In the genomic region with DNA sequence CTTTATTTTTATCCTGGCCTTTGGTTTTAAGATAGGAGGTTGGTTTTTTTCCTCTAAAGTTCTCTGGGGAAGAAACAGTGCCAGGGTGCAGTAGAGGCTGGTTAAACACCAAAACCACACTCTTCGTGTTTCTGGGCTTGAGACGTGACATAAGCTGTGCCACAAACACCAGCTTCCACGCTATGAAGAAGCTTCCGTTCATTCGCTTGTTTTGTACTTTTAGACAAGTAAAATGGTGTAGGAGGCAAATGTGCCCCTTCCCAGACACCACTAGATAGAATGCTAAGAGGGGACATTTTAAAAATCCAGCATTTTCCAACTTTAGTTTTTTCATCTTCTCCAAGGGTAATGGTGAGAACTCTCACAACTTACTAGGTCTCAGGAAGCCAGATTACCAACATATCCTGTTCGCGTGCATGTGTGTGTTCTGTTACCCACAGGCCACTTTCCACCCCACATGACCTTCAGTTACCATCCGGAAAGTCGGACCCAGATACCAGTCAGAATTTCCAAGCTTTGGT, we compare ENCODE assay signal across 17 mouse cellular contexts. TPM values are rescaled to one million over a fixed set of nuclear protein-coding genes. Genes with fewer than 3 reads are reported as not detected.
DNase-seq lines count a peak whose midpoint lies in the region; ATAC-seq lines count a peak whose summit lies in the region.
"Had no signal": no experiment of that assay in that cellular context is flagged by ENCODE, and none has a peak within 500 bp of the region (broad histone marks: within the 10 kb centered on the region; RNA-seq: fewer than 3 reads in every experiment).

No protein-coding gene starts in this region.

- H3K4me2 ChIP-seq in midbrain, embryonic 16.5 days (ENCODE audit: low read length): no peak overlapping the region
- H3K4me2 ChIP-seq: limb, embryonic 12.5 days; lung, embryonic 14.5 days; midbrain, embryonic 15.5 days had no signal

- H3K9me3 ChIP-seq in midbrain, embryonic 16.5 days (replicated peaks; ENCODE audit: control insufficient read depth, low read length, poor library complexity, severe bottlenecking): no peaks in the 10 kb centered on the region
- H3K9me3 ChIP-seq: forebrain, embryonic 10.5 days; G1E; limb, embryonic 12.5 days; midbrain, embryonic 15.5 days had no signal

- peak; percentile 73 for ATAC-seq in activated CD4-positive, CD25-positive, alpha-beta regulatory T cell, adult 4 months
- ATAC-seq in megakaryocyte, adult 5-6 weeks (ENCODE audit: poor library complexity, severe bottlenecking): peak; percentile 71
- no peak for ATAC-seq in midbrain, embryonic 16.5 days
- no peak for ATAC-seq in cerebellum, adult (ENCODE audit: insufficient number of reproducible peaks, low FRiP score, low TSS enrichment)
- ATAC-seq: midbrain, embryonic 15.5 days had no signal

- DNase-seq in lung, postnatal 36 days: peak; percentile 11
- DNase-seq in lung, postnatal 4 days: no peak
- peak; percentile 19 for DNase-seq in thymus, postnatal 4 days
- DNase-seq: cerebellum, adult 9-10 months; heart, postnatal 14 days; kidney, adult 8-10 months; layer of hippocampus, postnatal 36 days; right cerebral cortex, adult 18-20 months had no signal

- H3K9ac ChIP-seq in midbrain, embryonic 16.5 days (ENCODE audit: low read depth, low read length): no peak overlapping the region
- H3K9ac ChIP-seq: limb, embryonic 12.5 days; lung, embryonic 14.5 days; midbrain, embryonic 15.5 days had no signal

- no peak overlapping the region for H3K4me3 ChIP-seq in midbrain, embryonic 16.5 days (ENCODE audit: low read depth, low read length)
- H3K4me3 ChIP-seq: forebrain, embryonic 10.5 days; limb, embryonic 12.5 days; midbrain, embryonic 15.5 days had no signal

- H3K4me1 ChIP-seq in midbrain, embryonic 16.5 days (ENCODE audit: control insufficient read depth, insufficient read depth, low read length): no peaks in the 10 kb centered on the region
- H3K4me1 ChIP-seq: forebrain, embryonic 10.5 days; limb, embryonic 12.5 days had no signal

- no peaks in the 10 kb centered on the region for H3K27me3 ChIP-seq in midbrain, embryonic 16.5 days (ENCODE audit: control insufficient read depth, insufficient read depth, low read depth, low read length)
- H3K27me3 ChIP-seq: limb, embryonic 12.5 days; midbrain, embryonic 15.5 days had no signal

- 0 out of 2 replicates have a peak, but pooled peaks cover 3% of the 10 kb centered on the region for H3K36me3 ChIP-seq in midbrain, embryonic 16.5 days (ENCODE audit: control insufficient read depth, insufficient read depth, low read length)
- H3K36me3 ChIP-seq: midbrain, embryonic 15.5 days had no signal

- no peak overlapping the region for H3K27ac ChIP-seq in midbrain, embryonic 16.5 days (ENCODE audit: low read length)
- H3K27ac ChIP-seq: forebrain, embryonic 10.5 days; limb, embryonic 12.5 days; midbrain, embryonic 15.5 days had no signal

- WGBS in midbrain, embryonic 16.5 days: 96% methylated on average over 9 of the region's 9 CpGs

RNA-seq across cellular contexts. Expression of a gene that starts 34.3 kb away (rescaled TPM):
- polyA plus RNA-seq in activated CD4-positive, CD25-positive, alpha-beta regulatory T cell, adult 4 months (2017; shearing (Covaris generic)): 1 to 10 TPM; 4.9 to 7.3 TPM
- 6.1 and 7.7 TPM in 2 replicates for total RNA-seq in megakaryocyte, adult 5-6 weeks (2015)
- total RNA-seq in megakaryocyte, adult 5-6 weeks (2017): 3.3 and 8.5 TPM in 2 replicates
- 40.9 and 44.2 TPM in 2 replicates for polyA plus RNA-seq in midbrain, embryonic 16.5 days (2015; fragmentation: Nextera tagmentation; extraction: Ambion mirVana)

RNA-seq across cellular contexts. Expression of a gene that starts 34.5 kb away (rescaled TPM):
- polyA plus RNA-seq in activated CD4-positive, CD25-positive, alpha-beta regulatory T cell, adult 4 months (2017; shearing (Covaris generic)): 10 to 100 TPM; 15.3 to 15.5 TPM
- total RNA-seq in megakaryocyte, adult 5-6 weeks (2015): 13.4 and 15.9 TPM in 2 replicates
- 18.3 and 20.5 TPM in 2 replicates for total RNA-seq in megakaryocyte, adult 5-6 weeks (2017)
- 14.6 and 17.4 TPM in 2 replicates for polyA plus RNA-seq in midbrain, embryonic 16.5 days (2015; fragmentation: Nextera tagmentation; extraction: Ambion mirVana)

Comparison
In these comparisons a context has a peak if more than half of its experiments do, and no peak if none do; other contexts are left out.
1. DNase-seq: peak in lung, postnatal 36 days (single experiment) and thymus, postnatal 4 days (single experiment); none in lung, postnatal 4 days (0 of 2).
2. ATAC-seq: peak in activated CD4-positive, CD25-positive, alpha-beta regulatory T cell, adult 4 months (single experiment) and megakaryocyte, adult 5-6 weeks (single experiment); none in midbrain, embryonic 16.5 days (single experiment) and cerebellum, adult (single experiment).